Mouse (Mus musculus): Measurements from ENCODE around the gene Atp8a2.

DNA sequence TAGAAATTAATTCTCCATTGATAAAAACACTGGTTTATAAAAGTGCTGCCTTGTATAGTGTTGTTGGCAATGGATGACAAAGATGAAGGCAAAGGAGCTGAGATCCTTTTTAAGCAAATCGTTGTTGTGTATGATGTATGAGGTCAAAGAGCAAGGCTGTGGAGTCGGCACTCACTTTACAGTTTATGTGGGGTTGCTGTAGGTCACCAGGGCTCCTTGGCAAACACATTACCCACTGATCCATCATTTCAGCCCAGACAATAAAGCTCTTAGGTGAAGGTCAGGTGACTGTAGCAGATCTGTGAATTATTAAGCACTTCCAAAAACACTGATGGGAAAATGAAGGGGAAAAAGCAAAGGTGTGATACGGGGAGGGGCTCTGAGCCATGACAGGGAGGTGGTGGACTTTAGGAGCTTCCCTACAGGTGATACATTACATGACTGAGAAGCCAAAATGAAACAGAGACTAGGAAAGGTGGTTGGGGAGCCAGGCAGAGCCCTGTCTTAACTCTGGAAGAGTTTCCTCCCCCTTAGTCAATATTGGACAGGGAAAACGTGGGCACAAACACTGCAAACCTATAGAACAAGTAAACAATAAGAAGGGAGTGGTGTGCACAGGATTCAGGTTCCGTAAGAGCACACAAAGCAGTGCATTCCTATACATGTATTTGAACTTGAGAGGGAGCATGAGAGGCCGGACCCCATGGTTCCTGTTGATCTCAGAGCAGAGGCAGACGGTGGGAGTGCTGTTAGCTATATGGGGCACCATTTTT is 389.3 kb downstream of the Atp8a2 start:
- no peak for TF ChIP-seq TAL1 (IDR thresholded peaks at IDR 0.05; ENCODE audit: low read length)
- no peak for TF ChIP-seq GATA1 (IDR thresholded peaks at IDR 0.05; ENCODE audit: low read length)
